Mouse (Mus musculus) spleen, adult 12 weeks (tissue): Measurements from ENCODE around the gene Ap2m1.
"Not testable (repeated sequence)": the region's sequence is repeated elsewhere in the genome, so short reads cannot be mapped to it uniquely, and the experiment has no call there.

Experiments
- DNase-seq: peaks from one replicate; pipeline ENCODE4 v3.0.0; 2022; ENCODE audit warnings: low spot score

Ap2m1 gene

DNA sequence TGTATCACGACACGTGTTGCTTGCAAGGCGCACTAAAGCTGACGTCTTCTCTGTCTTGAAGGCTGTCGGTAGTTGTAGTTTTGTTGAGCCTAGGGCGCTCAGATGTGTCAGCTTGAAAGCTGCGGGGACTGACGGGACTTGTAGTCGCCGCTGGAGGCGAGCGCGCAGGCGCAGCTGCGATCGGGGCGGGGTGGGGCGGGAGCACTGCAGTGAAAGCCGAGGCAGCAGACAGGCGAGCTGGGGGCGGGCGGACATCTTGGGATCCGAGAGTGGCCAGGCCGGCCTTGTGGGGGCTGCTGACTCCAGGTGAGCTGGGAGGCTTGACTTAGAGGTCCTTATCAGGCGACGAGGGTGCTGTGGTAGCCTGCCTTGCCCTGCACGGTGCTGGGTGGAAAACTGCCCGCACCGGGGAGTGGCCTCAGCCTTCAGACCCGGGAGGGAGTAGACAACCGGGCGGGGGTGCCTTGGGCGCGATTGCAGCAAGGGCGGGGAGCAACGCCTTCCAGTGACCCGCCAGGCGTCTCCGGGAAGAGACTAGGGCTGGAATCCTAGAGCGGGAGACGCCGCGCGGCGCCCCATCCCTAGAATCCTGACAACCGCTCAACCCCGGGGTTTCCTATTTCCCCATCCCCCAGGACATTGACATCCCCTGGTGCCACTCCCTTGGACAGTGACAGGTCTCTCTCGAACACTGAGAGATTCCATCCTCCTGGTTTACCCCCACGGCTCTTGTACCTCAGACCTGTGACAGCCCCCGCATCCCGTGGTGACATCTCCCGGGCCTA lies at the start of gene Ap2m1:
Gene Ap2m1 (plus strand): TSS at position 183 of the 785 bp plus-strand sequence.
- DNase-seq, result peak; percentile 86

GRCm38 (mm10) chr16:20486048-20486447 lies 49.2 kb upstream of the Ap2m1 start:
- no peak for DNase-seq

DNA sequence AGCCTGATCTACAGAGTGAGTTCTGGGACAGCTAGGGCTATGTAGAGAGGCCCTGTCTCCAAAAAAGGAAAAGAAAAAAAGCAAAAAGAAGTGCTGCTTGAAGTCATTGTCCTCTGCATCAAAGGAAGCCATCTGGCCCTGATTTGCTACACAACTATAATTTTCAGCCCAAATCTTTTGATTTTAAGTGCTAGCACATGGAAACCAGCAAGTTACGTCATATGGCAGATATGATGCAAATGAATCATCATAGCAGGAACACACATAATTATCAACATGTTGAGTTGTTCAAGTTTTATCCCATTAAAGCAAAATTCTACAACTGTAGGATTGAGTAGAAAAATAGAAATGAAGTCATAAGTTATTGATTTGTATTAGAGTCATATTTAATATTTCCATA lies 47.1 kb upstream of the Ap2m1 start:
- DNase-seq, result no peak

- not testable (repeated sequence) for DNase-seq
These were observed 46.5 kb upstream of the Ap2m1 start for GRCm38 (mm10) chr16:20488751-20489150.

DNA sequence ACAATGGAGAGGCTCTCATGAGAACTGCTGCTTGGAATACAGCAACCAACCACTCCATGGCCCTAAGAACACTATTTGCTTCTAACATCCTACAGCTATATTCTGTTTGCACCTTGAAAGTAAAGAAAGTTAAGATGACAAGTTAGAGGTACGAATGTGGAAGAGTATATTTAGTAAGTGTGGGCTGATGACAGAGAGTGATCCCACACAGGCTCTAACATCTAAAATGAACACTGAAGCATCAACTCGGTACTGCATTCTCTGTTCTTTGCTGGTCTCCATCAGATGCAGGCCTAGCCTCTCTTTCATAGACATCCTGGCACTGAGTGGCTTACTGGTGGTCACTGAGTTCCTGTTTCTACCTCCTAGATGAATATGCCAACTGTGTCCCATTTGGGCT lies 46.0 kb upstream of the Ap2m1 start:
- DNase-seq, result no peak

GRCm38 (mm10) chr16:20490581-20490980 lies 44.7 kb upstream of the Ap2m1 start:
- DNase-seq, result no peak

DNA sequence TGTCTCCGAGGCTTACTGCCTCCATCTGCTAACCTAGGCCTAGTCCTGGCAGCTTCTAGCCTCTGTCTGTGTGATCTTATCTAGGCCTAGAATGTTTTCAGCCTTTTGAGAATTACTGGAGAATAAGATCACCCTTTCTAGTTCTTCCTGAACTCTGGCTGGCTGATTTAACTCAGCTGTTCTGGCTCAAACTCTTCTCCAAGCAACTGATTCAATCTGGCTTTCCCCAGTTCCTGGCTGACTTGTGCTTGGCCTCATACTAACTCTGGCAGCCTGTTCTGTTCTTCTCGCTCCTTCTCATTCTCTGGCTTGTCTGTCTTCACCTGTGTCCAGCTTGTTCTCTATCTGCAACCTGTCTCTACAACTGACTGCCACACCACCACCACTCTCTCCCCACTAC lies 44.0 kb upstream of the Ap2m1 start:
- no peak for DNase-seq

- no peak for DNase-seq
These were observed 41.8 kb upstream of the Ap2m1 start for GRCm38 (mm10) chr16:20493452-20493851.

GRCm38 (mm10) chr16:20496671-20497600 lies 38.3 kb upstream of the Ap2m1 start:
- no peak for DNase-seq

DNA sequence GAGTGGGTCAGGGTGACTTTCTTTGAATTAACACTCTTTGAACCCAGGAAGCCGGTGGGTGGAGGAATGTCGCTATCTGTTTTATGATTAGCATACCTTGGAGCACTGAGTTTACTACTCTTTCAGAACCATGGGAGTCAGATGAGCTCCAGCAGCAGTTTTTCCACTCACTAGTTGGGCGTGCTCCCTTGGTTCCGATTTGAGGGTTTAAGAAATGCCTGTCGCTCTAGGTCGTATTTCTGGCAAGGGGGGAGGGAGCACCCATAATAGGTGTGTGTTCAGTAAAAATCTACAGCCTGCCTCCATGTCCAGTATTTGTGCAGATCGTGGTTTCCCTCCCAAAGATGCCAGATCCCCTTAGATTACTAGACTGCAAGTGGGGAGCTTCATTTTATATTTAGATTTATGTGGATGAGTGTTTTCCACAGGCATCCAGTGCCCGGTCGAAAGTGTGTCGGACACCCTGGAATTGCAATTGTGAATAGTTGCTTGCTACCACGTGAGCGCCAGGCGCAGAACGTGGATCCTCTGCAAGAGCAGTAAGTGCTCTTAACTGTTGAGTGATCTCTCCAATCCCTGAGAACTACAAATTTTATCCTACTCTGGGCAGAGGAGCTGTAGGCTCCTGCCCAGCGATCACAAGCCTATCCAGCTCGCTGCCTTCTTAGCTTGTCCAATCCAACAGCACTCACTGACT lies 37.1 kb upstream of the Ap2m1 start:
- no peak for DNase-seq

DNA sequence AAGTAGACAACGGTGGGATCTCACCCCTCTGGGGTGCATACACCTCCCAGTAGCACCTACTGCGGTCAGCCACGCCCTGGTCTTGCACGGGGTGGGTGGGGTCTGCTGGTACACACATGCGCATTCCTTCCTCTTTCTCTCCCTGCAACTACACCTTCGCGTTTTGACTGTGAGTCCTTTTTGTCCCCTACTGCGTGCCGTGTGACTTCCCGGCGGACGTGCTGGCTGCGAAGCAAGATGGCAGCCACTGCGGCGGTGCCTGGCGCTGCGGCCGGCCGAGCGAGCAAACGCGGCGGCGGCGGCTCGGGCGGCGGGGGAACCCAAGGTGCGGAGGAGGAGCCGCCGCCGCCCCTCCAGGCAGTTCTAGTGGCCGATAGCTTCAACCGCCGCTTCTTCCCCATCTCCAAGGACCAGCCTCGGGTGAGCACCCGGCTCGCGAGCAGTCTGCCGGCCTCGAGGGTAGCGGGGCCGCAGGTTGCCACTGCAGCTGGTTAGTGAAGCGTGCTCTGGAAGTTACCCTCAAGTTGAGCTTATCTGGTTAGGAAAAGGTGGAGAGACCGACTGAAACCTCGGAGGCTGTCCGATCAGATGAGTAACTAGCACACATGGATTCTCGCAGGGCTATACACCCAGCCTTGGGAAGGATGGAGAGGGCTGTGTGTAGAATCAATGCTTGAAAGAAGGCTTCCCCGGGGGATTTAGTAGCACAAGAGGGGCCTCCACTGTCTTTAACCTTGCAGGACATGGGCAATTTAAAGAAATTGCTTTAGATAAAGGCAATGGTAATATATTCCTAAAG lies 36.4 kb upstream of the Ap2m1 start, which contains the start of gene Eif2b5:
Gene Eif2b5 (plus strand): TSS at position 141 of the 799 bp plus-strand sequence.
- DNase-seq, result peak; percentile 80

DNA sequence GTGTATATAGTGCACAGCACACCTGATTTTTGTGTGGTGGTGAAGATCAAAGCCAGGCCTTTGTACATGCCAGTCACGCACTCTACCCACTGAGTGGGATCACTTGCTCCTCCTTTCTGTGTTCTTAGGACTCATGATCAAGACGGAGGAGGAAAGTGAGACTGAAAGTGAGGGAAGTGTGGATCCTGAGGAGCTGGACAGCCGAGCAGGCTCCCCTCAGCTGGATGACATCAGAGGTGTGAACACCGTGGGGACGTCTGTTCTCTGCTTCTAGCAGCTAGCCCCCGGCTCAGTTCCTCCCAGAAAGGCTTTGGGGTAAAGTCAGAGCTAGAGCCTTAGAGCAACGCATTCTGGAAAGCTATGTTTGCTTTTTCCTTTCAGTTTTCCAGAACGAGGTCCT lies 29.3 kb upstream of the Ap2m1 start:
- no peak for DNase-seq

- DNase-seq, result no peak
These were observed 25.9 kb upstream of the Ap2m1 start for GRCm38 (mm10) chr16:20509349-20509748.

DNA sequence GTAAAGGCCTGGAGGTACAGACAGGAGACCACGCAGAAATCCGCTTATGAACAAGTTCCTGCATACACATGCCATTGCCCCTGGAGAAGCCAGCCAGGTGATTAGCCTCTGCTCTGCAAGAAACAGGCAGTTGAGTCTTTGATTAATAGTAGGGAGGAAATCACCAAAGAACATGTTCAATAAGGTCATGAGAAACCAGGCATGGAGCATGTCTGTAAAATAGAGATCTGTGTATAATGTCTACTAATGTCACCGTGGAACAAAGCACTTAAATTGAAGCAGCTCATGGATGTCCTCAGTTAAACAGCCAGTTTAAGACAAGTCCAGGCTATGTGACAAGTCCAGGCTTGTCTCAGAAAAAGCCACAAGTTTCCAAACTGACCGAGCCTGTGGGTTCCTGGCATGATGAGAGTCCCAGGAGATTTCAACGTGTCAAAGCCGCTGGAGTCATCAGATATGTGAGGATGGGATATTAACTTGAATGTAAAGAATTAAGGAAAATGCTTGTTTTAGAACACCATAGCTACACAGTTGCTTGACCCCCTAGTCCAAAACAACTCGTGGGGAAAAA lies 23.9 kb upstream of the Ap2m1 start:
- DNase-seq, result no peak

DNA sequence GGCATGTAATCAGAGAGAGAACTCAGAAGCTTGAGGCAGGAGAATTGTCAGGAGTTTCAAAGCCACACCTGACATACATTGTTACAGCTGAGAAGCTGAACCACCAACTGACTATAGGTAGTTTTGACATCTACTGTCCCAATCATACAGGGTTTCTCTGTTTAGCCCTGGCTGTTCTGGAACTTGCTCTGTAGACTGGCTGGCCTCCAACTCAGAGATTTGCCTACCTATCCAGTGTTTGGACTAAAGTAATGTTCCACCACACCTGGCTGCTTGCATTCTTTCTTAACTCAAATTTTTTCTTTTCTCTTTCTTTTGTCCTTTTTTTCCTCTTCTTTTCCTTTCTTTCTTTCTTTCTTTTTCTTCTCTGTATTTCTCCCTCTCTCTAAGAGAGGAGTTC lies 19.2 kb upstream of the Ap2m1 start:
- DNase-seq, result no peak

GRCm38 (mm10) chr16:20516726-20517201 lies 18.5 kb upstream of the Ap2m1 start, which contains the start of gene Dvl3:
Gene Dvl3 (plus strand): TSS chr16:20516982.
- peak; percentile 82 for DNase-seq

- no peak for DNase-seq
These were observed 18.1 kb upstream of the Ap2m1 start for GRCm38 (mm10) chr16:20517216-20517615.

GRCm38 (mm10) chr16:20517701-20518374 lies 17.4 kb upstream of the Ap2m1 start:
- DNase-seq, result no peak

GRCm38 (mm10) chr16:20523886-20524285 lies 11.4 kb upstream of the Ap2m1 start:
- no peak for DNase-seq

- no peak for DNase-seq
These were observed 6.5 kb upstream of the Ap2m1 start for GRCm38 (mm10) chr16:20528779-20529178.
